Mouse (Mus musculus) ovary, postnatal 10 days (tissue): ENCODE data around the gene Gm45799.

ENCODE experiments used
- DNase-seq: peaks from one replicate; pipeline ENCODE4 v3.0.0; 2022; ENCODE audit warnings: low spot score

The Gm45799 gene

GRCm38 (mm10) chr7:105640233-105640893 lies at the start of gene Gm45799, which contains the start of gene Arfip2:
TSS of gene Gm45799 (plus strand) at chr7:105640552.
TSS of gene Arfip2 (minus strand) at chr7:105640416.
- DNase-seq, result peak; percentile 83

GRCm38 (mm10) chr7:105602860-105603623 lies 37.3 kb upstream of the Gm45799 start:
- DNase-seq, result peak; percentile 17

- DNase-seq, result no peak
Measured at GRCm38 (mm10) chr7:105608467-105608866, 31.9 kb upstream of the Gm45799 start.

- no peak for DNase-seq
Measured at GRCm38 (mm10) chr7:105611767-105612166, 28.6 kb upstream of the Gm45799 start.

GRCm38 (mm10) chr7:105614400-105614799 lies 26.0 kb upstream of the Gm45799 start:
- DNase-seq, result no peak

- no peak for DNase-seq
Measured at GRCm38 (mm10) chr7:105615720-105616119, 24.6 kb upstream of the Gm45799 start.

GRCm38 (mm10) chr7:105616561-105616960 lies 23.8 kb upstream of the Gm45799 start:
- no peak for DNase-seq

- DNase-seq, result no peak
Measured at GRCm38 (mm10) chr7:105617810-105618209, 22.5 kb upstream of the Gm45799 start.

GRCm38 (mm10) chr7:105619701-105620100 lies 20.7 kb upstream of the Gm45799 start:
- DNase-seq, result no peak

- DNase-seq, result no peak
Measured at GRCm38 (mm10) chr7:105621053-105621452, 19.3 kb upstream of the Gm45799 start.

GRCm38 (mm10) chr7:105621646-105622292 lies 18.6 kb upstream of the Gm45799 start:
- no peak for DNase-seq

GRCm38 (mm10) chr7:105625397-105625796 lies 15.0 kb upstream of the Gm45799 start:
- DNase-seq, result no peak

GRCm38 (mm10) chr7:105628633-105629032 lies 11.7 kb upstream of the Gm45799 start:
- DNase-seq, result no peak

GRCm38 (mm10) chr7:105632551-105632972 lies 7.8 kb upstream of the Gm45799 start:
- no peak for DNase-seq

GRCm38 (mm10) chr7:105633127-105633800 lies 7.1 kb upstream of the Gm45799 start, which contains the start of gene Trim3:
TSS of gene Trim3 (minus strand) at chr7:105633571.
- DNase-seq, result peak; percentile 77

GRCm38 (mm10) chr7:105633801-105634135 lies 6.6 kb upstream of the Gm45799 start:
- DNase-seq, result no peak

- DNase-seq, result no peak
Measured at GRCm38 (mm10) chr7:105634272-105634920, 6.0 kb upstream of the Gm45799 start.

GRCm38 (mm10) chr7:105635726-105636125 lies 4.6 kb upstream of the Gm45799 start:
- DNase-seq, result no peak

GRCm38 (mm10) chr7:105638776-105639175 lies 1.6 kb upstream of the Gm45799 start:
- no peak for DNase-seq

- DNase-seq, result no peak
Measured at GRCm38 (mm10) chr7:105639304-105639703, 1.0 kb upstream of the Gm45799 start.

GRCm38 (mm10) chr7:105639756-105640155 lies 596 bp upstream of the Gm45799 start, which contains the start of gene Timm10b:
TSS of gene Timm10b (plus strand) at chr7:105640056.
- no peak for DNase-seq

GRCm38 (mm10) chr7:105640894-105641255 lies 523 bp downstream of the Gm45799 start:
- DNase-seq, result no peak
